Mouse (Mus musculus): ENCODE data around the gene Ntn1.

Ntn1 gene

GRCm38 (mm10) chr11:68400727-68401219 is at the start of gene Ntn1:
Gene Ntn1, minus strand, starts transcription at chr11:68400823.
- DNase-seq: no peak

DNA sequence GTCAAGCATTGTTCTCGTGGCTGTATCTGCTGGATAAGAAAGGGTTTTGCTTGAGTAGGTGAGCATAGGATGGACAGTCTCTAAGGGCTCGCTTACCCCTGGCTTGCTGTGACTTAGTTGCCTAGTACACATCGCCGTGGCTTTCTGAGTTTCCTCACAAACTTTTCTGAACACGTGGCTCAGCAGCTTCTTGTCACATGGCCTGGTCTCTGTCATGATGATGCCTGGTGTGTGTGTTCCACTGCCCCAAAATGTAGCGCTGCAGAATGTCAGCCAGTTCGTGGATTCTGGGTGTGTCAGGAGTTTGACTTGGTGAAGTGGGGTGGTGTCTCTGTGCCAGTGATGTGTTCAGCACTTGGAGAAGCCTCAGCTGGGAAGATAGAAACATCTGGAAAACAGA is 47.7 kb upstream of the Ntn1 start:
- no peak for DNase-seq

- DNase-seq: no peak
These were observed 46.6 kb upstream of the Ntn1 start for GRCm38 (mm10) chr11:68447242-68447641.

- no peak for DNase-seq
These were observed 45.9 kb upstream of the Ntn1 start for GRCm38 (mm10) chr11:68446547-68446946.

DNA sequence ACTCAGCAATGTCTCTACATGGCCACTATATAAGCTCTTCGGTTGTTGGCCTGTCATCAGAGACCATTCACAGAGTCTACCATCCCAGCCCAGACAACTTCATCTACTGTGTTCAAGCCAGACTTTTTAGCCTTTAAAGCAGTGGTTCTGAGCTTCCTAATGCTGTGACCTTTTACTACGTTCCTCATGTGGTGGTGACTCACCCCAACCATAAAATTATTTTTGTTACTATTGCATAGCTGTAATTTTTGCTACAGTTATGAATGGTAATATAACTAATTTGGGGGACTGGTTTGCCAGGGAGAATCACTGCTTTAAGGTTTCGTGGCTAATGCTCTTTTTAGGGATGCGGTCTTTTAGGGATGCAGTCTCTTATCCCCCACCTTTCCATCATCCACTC is 45.3 kb upstream of the Ntn1 start:
- DNase-seq: no peak

- no peak for DNase-seq
These were observed 42.5 kb upstream of the Ntn1 start for GRCm38 (mm10) chr11:68442983-68443638.

GRCm38 (mm10) chr11:68442346-68442745 is 41.7 kb upstream of the Ntn1 start:
- no peak for DNase-seq

DNA sequence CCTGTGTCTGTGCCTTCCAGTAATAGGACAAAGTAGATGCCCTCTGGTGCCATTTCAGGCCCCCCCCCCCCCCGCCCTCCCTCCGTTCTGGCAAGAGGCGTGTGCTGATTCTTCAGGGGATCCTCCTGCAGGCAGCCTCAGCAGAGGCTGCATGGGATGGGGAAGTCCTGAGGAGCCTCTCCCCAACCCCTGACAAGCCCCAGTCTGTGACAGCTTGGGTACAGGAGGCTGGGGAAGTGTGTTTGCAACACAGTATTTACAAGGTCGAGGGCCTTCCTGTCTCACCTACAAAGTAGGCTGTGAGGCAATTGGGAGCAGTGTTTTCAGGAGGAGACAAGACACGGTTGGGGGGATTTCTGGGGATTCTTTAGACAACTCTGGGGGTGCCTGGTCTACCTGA is 40.3 kb upstream of the Ntn1 start:
- DNase-seq: no peak

DNA sequence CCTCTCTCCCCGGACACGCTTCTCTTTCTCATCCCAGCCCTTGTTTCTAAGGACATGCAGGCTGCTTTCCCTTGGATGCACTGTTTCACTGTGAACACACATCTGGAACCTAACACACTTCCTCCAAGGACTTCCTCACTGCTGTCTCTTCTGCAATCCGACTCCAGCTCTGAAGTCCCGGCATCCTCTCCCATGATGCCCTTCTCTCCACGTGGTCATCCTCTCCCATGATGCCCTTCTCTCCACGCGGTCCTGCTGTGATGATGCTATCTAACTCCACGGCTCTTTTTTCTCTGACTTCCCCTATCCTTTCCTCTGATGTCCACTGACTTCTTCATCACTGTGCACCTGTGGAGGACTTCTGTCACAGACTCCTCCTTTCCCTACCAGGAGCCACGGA is 39.5 kb upstream of the Ntn1 start:
- no peak for DNase-seq

GRCm38 (mm10) chr11:68436376-68436775 is 35.8 kb upstream of the Ntn1 start:
- no peak for DNase-seq

DNA sequence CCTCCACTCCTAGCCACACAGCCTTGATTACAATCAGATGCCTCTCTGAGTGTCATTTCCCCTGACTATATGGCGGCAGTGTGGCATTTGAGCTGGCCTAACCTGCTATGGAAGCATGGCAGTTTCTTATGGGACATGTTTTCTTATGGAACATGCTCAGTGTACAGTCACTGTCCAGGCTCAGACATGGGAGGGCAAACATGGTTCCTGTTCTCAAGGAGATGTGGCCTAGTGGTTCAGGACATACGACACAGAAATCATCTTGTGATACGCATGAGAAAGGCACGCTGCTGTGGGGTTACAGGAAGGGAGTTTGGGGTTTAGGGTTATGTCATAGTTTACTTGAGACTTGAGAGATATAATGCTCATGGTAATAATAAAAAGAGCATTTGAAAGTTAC is 35.0 kb upstream of the Ntn1 start:
- no peak for DNase-seq

GRCm38 (mm10) chr11:68434697-68435096 is 34.1 kb upstream of the Ntn1 start:
- DNase-seq: no peak

DNA sequence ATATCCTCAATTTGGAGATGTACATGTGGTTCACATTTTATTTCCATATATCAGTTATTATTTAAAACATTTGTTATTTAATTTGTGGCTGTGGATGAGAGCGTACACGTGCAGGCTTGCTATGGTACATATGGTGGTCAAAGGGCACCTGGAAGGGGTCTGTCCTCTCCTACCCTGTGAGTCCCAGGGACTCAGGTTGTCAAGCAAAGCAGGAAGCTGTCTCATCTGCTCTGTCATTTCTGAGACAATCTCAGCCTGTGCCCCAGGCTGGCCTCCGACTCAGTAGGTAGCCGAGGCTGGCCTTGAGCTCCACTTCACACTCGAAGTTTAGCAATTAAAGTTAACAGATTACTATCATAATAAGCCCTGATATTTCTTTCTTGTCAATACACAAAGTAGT is 32.9 kb upstream of the Ntn1 start:
- DNase-seq: no peak

- no peak for DNase-seq
These were observed 31.9 kb upstream of the Ntn1 start for GRCm38 (mm10) chr11:68432361-68433021.

GRCm38 (mm10) chr11:68431699-68432360 is 31.2 kb upstream of the Ntn1 start, which contains the start of gene Pik3r5:
Gene Pik3r5, plus strand, starts transcription at chr11:68432121.
- DNase-seq: no peak

DNA sequence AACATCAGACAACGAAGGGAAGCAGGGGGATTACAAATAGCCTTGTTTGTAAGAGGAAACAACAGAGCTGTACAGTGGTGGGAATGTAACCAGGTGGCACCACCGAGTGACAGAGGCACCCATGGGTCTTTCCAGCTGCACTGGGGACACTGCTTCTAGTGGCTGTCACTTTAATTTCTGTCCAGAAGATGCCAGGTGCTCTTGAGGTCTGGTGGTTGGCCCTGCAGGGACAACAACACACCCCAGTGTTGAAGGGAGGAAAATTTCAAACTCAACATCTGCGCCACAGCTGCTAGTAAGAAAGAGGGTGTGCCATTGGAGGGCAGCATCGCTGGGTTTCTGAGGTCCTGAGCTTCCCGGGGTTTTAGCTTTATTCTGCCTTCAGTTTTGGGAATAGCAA is 30.0 kb upstream of the Ntn1 start:
- DNase-seq: no peak

DNA sequence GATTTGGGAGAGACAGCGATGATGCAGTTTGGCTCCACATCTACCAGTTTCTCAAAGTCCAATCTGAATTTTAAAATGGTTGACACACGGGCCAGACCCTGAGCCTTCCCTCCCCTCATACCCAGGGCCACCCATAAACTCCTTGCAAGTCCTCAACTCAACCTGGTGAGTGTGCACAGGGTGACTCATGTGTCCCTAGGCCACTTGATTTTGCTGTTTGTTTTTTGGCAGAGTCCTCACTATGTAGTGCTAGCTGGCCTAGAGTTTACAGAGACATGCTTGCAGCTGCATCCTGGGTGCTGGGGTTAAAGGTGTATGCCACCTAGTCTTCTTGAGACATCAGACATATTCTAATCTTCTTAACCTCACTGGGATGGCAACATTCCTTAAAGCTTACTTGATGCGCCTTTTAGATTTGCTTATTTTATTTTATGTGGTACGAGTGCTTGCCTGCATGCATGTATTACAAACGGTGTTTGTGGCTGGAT is 26.5 kb upstream of the Ntn1 start:
- DNase-seq: no peak

- DNase-seq: no peak
These were observed 25.1 kb upstream of the Ntn1 start for GRCm38 (mm10) chr11:68425492-68426315.

DNA sequence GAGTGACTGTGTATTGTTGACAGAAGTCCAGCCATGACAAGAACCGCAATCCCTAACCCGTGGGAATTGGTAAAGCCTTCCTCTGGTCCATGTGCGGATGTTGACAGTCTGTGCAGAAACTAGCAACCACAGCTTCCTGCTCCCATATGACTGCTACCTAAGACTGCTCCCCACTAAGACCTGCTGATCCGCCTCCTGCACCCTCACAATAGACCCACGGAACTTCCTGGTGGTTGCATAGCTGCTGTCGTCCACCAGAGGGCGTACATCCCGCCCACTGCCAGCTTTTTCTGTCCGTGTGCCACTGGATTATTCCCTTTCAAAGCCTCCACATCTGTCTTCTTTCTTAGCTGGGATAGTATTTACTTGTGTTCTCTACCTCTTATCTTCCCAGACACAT is 17.2 kb upstream of the Ntn1 start:
- no peak for DNase-seq

DNA sequence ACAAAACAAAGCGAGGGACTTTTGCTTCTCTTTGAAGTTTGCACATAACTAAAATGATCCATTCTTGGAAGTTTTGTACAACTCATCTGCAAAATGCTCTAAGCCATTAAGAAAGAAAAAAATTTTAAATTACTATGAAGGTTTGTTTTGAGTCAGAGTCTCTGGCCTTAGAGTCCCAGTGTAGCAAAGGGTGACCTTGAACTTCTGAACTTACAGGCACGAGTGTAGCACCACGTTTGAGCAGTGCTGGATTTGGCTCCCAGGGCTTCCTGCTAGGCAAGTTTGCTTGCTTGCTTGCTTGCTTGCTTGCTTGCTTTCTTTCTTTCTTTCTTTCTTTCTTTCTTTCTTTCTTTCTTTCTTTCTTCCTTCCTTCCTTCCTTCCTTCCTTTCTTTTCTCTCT is 16.4 kb upstream of the Ntn1 start:
- no peak for DNase-seq

DNA sequence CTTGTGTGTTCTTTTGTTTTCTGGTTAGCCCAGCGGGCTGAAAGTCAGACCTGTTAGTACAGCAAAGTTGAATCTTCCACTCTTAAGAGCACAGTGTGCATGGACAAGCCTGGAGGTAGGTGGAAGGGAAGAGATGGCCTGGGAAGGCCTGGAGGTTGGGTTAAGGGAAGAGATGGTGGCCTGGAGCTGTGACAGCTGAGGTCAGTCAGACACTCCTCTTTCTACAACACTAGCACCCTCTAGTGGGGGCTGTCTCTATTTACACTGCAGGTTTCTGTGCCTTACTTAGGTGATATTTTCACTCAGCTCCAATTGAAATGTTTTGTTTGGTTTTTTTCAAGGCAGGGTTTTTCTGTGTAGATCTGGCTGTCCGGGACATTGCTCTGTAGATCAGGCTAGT is 7.5 kb upstream of the Ntn1 start:
- DNase-seq: peak; percentile 83

- DNase-seq: no peak
These were observed 6.8 kb upstream of the Ntn1 start for GRCm38 (mm10) chr11:68407266-68407926.

- no peak for DNase-seq
These were observed 5.0 kb upstream of the Ntn1 start for GRCm38 (mm10) chr11:68405576-68405975.
